Mouse (Mus musculus) neural tube, postnatal 0 days (tissue): ENCODE measurements around the gene Fbxw11. TPM values are rescaled to one million over a fixed set of nuclear protein-coding genes. Genes with fewer than 3 reads are reported as not detected.

Experiments
- polyA plus RNA-seq: library from polyadenylated mRNA; unstranded; fragments of >200 nt; fragmentation: Nextera tagmentation; extraction: Ambion mirVana; gene quantifications from 2 replicates; pipeline ENCODE4 v1.2.1, GENCODE M21; 2015

Fbxw11 gene
- polyA plus RNA-seq, result 86.0 and 88.3 TPM in 2 replicates

GRCm38 (mm10) chr11:32642249-32642876, at the start of gene Fbxw11:
Gene Fbxw11, plus strand, starts transcription at chr11:32642724.

Other genes starting within 250 kb of the Fbxw11 start
- gene Ubtd2, start 187.4 kb upstream of the Fbxw11 start, polyA plus RNA-seq, result 25.4 and 28.0 TPM in 2 replicates
- 0.32 TPM in 1 of 2 replicates, not detected in the other for gene Efcab9, start 110.6 kb upstream of the Fbxw11 start, polyA plus RNA-seq
- 1.6 and 1.8 TPM in 2 replicates for gene Stk10, start 109.4 kb upstream of the Fbxw11 start, polyA plus RNA-seq
- gene Smim23, start 181.9 kb downstream of the Fbxw11 start, polyA plus RNA-seq, result not detected in 2 replicates